Mouse (Mus musculus): ENCODE data around the gene Alox5ap.

DNA sequence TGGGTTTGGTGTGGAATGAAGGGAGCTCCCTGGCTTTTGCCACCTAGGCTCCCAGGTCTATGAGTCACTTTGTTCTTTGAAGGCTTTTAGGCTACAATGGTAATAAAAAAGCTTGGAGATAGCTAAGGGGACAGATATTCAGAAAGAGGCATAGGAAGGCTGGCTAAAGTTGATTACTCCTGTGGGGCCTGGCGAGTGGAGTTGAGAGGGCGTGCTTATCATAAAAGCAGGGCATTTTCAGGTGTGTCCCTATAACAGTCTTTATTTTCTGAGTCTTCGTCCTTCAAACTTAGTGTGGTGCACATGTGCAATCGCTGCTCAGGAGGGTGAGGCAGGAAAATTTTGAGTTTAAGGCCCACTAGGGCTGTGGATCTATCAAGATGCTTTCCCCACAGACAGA is 68.2 kb downstream of the Alox5ap start:
- TF ChIP-seq CTCF (IDR thresholded peaks at IDR 0.05) (no peak), EP300 (IDR thresholded peaks at IDR 0.05; ENCODE audit: insufficient read depth, low read depth, low read length) (no peak)
